Mouse (Mus musculus) bone marrow macrophage, adult 2 months (primary cell): ENCODE data around the gene Ddc.

Experiments used
- CTCF ChIP-seq: IDR thresholded peaks from 2 replicates; pipeline ENCODE4 v1.5.1; 2012; ENCODE audit warnings: low read depth, mild to moderate bottlenecking, low read length, moderate library complexity
- POLR2A ChIP-seq: IDR thresholded peaks from 2 replicates; pipeline ENCODE4 v1.6.1; 2012; ENCODE audit warnings: mild to moderate bottlenecking, low read depth, low read length, borderline replicate concordance

DNA sequence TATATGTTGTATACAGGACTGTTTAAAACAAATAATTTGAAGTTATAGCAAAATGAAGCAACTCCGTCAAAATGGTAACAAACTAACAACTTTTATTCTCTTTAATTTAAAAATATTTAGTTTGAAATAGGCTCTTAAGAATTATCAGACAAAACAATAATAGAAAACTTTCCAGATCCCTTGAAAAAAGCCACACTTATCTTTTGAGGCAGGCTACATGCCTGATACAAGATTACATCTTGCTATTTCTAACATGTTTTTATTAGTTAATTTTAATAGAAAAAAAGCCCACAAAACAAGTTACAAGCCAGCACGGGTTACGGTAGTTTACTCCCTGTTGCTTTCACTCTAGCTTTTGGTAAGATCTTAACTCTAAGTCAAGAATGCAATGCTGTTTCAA lies 97.6 kb downstream of the Ddc start:
- TF ChIP-seq CTCF (no peak), POLR2A (no peak)
